Mouse (Mus musculus) spleen, embryonic (tissue): Measurements from ENCODE around the gene Gm27021.

ENCODE experiments used
- CTCF ChIA-PET: fragments of 350-600 bp; sonication (Branson Sonifier 250); formaldehyde crosslinking; loops from one replicate; lab custom pipeline; 2022; lab: Charles Lee

Gm27021 gene

DNA sequence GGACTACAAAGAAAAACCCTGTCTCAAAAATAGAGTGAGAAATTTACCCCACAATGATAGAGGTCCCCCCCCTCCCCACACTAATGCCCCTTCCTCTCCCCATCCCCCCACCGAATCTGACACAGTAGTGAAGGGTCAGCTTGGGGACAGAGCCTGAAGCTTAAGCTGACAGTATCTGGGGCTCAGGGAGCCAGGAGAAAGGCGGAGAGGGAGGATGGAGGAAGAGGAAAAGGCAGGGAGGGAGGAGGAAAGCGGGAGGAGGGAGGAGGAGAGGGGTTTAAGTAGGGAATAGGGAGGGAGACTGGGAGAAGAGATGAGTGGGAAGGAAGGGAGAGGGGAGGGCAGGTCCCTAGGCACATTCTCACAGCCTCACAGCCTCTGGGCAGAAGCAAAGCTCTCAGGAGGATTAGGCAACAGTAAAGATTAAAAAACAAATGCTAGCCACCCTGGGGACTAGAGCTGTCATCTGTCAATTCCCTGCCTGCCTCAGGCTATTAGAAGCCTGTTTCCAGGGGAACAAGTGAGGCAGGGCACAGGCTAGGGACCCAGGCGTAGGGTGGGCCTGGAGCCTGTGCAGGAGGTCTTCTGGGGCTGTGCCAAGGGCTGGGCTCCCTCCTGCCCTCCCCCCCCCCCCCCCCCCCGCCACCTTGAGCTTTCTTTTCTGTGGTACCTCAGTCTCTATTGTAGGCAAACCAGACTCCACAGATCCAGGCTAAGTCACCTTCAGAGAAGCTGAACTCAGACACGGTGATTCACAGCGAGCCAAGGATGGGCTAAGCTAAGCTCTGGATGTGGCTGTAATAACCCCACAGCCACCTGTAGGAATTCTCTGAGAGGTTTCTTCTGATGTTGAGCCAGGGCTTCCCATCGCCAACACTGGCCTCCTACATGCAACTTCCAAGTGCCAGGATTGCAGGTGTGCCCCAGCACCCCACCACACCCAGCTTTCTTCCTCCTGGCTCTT lies 50.9 kb downstream of the Gm27021 start:
- CTCF ChIA-PET, result interaction anchor here (0.5 to 1.5 kb wide), 3 partner anchors 47 to 1689 kb away, joined by 3 to 8 read pairs (median 4); no protein-coding TSS in a partner anchor

DNA sequence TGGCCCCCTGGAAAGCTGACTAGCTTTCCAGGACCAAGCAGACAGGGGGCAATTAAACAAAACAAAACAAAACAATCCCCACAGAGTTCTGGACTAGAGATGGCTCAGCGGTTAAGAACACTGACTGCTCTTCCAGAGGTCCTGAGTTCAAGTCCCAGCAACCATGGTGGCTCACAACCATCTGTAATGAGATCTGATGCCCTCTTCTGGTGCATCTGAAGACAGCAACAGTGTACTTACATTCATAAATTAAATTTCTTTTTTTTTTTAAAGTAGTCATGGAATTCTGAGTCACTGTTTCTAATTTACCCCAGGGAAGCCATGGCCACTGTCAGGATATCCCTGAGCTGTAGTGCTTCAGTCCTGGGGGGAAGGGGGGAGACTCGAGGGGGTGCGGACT lies 53.4 kb downstream of the Gm27021 start:
- CTCF ChIA-PET, result interaction anchor here (0.6 kb wide), 1 partner anchor 213 kb away, joined by 3 read pairs; no protein-coding TSS in a partner anchor

DNA sequence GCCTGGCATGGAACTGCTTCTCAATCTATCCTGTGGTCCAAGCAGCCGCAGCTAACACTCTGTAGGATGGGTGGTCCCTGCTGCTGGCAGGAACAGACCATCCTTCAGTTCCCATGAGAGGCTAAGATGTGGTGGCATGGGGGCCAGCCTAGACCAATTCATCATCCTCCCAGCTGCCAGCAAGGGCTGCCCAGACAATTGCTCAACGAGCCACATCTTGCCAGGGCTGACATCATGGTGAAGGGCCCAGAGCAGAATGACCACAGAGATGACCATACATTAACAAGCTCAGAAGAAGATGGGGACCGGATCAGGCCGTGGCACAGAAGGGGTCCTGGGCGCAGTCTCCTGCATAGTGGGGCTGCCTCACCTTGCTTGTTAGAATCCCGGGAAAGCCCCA lies 57.1 kb downstream of the Gm27021 start:
- CTCF ChIA-PET, result no interaction called here

DNA sequence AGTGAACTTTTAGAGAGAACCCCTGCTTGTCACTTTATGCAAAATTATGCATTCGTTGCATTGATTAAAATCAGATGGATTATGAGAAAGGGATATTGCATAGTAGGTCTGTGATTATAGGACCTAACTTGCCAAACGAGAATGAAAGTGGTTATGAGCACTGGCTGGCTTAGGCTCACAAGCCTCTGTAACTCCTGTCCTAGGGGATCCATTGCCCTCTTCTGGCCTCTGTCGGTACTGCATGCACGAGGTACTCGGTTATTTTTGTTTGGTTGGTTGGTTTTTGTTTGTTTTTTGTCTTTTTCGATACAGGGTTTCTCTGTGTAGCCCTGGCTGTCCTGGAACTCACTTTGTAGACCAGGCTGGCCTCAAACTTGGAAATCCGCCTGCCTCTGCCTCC lies 60.0 kb downstream of the Gm27021 start:
- CTCF ChIA-PET, result no interaction called here

DNA sequence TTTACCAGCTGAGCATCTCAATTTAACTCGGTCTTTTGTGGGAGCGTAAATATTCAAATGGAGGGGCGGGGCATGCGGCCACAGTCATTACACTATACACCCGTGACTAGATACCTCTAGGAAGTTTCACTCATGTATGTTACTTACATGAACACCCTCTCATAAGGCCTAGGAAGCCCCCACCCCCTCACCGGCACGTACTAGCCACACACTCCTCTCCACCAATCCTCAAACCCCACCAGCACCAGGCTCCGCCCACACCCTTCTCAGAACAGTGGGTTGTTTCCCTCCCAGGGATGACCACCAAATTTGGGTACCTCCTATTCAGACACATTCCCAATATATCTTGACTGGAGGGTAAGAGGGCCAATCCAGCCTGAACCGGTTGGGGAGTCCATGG lies 60.4 kb downstream of the Gm27021 start:
- CTCF ChIA-PET, result no interaction called here

DNA sequence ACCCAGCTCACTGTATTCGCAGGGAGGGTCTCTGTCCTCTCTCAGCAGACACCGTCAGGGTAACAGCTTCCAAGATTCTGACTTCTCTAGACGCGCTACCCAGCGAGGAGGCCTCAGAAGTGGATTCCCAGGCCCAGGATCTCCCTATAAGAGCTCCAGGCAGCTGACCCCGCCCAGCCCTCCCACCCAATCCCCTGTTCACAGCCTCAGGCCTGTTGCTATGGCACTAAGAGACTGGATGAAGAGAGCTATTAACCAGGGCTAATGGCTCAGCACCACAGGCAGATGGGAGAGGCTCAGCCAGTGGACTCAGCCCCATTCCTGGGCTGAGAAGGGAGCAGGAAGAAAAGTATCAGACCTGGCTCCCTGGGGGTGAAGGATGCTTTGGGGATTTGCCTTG lies 65.2 kb downstream of the Gm27021 start:
- CTCF ChIA-PET, result no interaction called here

DNA sequence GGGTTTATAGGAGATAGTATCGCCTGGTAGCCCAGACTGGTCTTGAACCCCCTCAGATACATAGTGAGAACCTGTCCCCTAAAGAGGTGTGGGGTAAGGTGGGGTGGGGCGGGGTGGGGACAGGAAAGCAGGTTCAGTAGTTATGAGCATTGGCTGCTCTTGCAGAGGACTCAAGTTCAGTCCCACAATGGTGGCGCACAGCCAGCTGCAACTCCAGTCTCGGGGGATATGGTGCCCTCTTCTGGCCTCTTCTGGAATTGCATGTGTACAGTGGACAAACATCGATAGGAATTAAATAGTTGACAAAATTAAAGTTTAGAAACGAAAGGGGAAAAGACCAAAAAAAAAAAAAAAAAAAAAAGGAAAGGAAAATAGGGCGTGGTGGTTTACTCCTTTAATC lies 68.4 kb downstream of the Gm27021 start:
- CTCF ChIA-PET, result interaction anchor here (0.6 kb wide), 4 partner anchors 86 to 1154 kb away, joined by 3 to 6 read pairs (median 4); no protein-coding TSS in a partner anchor

DNA sequence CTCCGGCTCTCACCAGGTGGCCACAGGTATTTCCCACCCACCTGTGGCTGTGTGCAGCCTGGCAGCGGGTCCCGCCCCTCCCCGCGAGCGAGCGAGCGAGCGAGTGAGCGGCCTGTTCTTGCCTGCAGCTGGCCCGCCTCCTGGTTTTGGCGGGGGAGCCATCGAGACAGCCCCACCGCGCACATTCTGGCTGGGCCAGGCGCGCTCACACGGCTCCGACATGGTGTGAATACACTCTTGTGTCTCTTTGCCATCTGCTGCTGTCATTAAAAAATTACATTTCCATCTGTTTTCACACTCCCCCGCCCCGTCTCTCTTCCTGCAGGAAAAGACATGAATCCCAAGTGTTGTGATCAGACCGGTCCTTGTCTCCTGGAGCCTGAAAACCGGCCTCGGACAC lies 69.3 kb downstream of the Gm27021 start:
- CTCF ChIA-PET, result no interaction called here

DNA sequence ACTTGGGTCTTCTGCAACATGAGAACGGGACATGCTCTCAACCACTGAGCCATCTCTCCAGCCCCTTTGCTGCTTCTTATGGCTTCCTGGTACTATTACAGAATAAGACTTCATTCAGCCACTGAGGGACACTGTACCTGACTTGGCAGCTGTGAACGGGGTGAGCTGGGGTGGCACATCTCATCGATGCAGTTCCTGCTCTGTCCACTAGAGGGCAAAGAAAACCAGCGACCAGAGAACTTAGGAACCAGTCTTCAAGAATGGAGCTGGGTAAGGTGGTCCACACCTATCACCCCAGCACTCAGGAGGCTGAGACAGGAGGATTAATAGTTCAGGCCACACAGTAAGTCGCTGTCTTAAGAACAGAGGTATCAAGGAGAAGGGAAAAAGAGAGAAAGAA lies 71.9 kb downstream of the Gm27021 start:
- CTCF ChIA-PET, result interaction anchor here (0.7 to 1.4 kb wide), 3 partner anchors 16 to 129 kb away, joined by 3 to 5 read pairs (median 3); no protein-coding TSS in a partner anchor

DNA sequence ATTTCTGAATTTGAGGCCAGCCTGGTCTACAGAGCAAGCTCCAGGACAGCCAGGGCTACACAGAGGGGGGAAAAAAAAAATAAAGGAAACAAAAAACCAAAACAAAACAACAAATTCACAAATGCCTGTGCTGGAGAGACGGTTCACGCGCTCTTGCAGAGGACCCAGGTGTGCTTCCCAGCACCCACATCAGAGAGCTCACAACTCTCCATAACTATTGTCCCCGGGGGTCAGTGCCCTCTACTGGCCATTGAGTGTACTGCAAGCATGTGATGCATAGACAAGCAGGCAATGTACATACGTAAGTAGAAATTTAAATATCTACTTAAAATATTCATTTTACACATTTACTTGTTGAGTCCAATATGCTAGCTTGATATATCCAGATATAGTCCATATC lies 73.3 kb downstream of the Gm27021 start:
- CTCF ChIA-PET, result no interaction called here

DNA sequence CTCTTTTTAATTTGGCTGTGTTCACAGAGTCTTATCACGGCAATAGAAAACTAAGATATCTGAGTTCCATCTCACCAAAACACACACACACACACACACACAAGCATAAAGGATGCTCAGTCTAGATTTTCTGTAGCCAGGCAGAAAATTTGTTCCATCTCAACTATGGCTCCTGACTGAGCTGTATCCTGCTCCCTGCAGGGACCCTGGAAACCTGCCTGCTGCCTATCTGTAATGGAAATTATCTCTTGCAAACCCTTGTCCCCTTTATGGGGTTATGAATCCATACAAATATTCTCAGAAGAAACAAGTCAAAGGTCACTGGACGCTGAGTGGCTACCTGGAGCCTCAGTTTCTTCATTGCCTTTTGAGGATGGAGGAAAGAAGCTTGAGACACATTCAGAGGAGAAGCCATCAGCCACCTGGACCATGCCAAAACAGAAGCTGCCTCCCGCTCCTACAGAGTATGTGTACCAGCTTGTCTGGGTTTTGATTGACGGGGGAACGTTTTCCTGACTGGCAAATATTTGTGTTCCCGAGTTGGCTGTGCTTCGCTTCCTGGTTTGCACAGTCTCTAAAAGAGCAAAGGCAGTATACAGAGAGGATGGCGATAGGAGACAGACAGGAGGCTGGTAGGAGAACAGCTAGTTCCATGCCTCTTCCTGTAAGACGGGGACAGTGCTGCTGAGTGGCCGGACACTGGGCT lies 76.1 kb downstream of the Gm27021 start:
- CTCF ChIA-PET, result no interaction called here

DNA sequence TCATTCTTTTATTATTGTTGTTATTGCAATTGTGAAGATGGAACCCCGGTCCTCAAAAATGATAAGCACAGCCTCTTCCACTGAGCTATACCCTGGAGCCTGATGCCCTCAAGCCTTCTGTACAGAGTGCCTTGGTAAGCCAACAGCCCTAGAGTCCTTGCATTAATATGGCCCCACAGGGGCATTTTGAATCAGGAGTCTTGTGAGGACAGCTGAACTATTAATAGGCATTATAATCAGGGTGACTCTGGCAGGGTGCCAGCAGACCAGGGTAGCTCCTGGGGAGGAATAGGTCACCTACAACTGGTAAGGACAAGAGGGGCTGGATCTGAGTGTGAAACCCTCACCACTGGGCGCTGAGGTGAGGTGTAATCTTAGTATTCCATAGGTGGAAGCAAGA lies 78.0 kb downstream of the Gm27021 start:
- CTCF ChIA-PET, result interaction anchor here (0.6 kb wide), 1 partner anchor 21 kb away, joined by 3 read pairs; no protein-coding TSS in a partner anchor

DNA sequence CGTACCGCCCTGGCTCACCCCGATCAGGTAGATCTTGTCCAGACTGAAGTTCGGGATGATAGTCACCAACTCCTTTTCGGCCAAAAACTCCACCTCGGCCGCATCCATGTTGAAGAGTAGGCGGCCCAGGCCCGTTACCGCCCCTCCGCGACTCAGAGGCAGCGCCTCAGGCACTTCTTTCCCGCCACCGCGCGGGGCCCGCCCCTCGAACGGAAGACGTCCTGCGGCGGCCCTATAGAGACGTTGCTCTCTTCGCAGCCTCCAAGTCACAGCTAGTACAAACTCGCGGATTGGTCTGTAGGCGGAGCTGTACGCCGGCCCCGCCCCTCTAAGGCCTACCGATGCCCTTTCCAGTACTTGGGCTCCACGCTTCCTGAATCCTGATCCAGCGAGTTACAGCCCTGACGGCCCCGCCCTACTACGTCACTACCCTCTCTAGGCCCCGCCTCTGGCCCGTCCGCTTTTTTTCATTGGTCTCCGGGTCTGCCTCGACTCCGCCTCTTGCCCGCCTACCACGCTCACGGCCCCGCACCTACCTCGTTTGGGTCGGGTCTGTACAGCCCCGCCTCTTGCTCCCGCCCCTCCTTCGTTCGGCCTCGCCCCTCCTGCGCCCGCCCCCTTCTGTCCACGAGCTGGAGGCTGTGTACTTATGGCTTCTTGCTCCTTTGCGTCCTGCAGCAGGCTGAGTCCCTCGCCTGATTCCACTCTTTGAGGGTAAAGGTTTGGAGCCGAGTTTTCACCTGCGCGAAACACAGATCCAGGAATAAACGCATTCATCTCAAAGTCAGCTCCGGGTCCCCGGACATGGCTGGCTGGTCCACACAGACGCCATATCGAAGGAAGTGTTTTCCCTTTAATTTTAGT lies 78.7 kb downstream of the Gm27021 start, which contains the start of gene Gins2:
Gene Gins2 (minus strand): TSS at position 397 of the 864 bp plus-strand sequence.
- CTCF ChIA-PET, result no interaction called here

DNA sequence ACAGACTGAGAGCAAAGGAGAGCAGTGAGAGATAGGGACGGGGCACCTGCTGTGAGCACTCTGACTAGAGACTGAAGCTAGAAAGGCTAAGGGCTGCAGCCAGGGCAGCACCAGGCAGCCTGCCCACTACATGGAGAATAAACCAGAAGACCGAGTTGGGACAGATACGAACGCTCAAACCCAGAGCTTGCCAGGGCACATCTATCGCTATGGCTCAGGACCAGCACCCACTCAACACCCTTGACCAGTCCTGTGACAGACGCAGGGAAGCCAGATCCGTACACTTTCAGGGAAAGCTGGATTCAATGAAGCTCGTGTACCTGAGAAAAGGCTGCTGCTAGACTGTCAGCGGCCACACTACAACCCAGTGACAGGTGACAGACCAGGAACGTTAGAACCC lies 82.4 kb downstream of the Gm27021 start:
- CTCF ChIA-PET, result interaction anchor here (0.7 kb wide), 1 partner anchor 260 kb away, joined by 5 read pairs; no protein-coding TSS in a partner anchor

DNA sequence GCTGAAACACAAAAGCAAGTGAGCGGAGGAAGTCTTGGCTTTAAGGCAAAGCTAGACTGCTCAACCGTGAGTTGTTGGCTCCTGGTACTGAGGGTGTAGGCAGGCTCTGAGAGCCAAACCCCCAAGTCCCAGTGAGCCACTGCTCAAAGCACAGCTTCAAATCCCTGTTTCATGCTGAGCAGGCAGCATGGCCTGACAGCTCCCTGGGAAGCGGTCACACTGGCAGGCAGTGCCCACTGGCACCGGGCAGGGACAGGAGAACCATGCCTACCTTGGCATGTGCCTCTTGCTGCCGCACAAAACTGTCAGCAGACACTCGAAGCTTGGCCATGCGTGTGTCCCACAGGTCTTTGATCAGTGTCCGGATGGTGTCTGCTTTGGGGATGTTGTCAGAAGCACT lies 86.1 kb downstream of the Gm27021 start:
- CTCF ChIA-PET, result no interaction called here

DNA sequence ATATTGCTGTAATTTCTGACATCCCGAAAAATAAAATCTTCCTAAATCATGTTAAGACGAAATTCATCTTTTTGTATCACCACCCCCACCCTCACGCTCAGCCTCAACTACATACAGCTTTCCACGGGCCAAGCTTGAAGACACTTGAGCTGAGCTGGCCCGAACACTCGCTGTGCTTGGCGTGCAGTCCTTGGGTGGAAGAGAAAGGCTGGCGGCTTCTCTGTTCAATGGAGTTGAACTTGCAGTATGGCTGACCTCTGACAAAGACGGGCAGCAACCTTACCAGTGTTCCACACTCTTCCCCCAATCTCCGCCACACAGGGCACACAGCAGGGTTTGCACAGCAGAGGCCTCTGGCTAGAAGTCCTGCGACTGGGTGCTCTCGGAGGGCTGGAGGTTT lies 86.5 kb downstream of the Gm27021 start:
- CTCF ChIA-PET, result no interaction called here

DNA sequence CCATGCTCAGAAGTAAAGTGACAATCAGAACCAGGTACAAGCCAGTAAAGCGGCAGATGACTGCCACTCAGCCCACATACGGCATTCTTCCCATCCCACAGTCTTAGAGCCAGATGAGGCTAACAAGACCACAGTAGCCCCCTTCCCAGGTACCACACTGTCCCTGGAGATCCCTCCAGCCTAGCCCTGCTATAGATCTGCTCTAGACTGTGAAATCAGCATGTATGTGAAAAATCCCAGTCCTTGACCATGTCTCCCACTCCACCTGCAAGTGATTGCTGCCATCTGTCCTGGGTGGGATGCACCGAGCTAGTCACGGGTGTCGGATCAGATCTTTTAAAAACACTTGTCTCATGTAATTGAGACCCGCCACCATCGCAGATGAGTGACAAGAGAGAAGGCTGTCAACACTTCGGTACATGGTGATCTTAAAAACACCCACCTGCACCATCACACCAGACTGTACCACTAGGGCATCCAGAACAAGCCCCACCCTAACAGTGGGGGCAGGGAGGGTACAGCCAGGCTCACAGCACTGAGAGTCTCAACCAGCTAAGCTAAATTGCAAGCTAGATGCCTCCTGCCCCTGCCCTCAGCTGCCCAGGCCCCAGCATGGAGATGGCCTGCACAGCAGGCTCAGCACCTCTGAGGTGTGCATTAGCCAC lies 87.4 kb downstream of the Gm27021 start:
- CTCF ChIA-PET, result interaction anchor here (1.0 kb wide), 1 partner anchor 16 kb away, joined by 3 read pairs; no protein-coding TSS in a partner anchor

DNA sequence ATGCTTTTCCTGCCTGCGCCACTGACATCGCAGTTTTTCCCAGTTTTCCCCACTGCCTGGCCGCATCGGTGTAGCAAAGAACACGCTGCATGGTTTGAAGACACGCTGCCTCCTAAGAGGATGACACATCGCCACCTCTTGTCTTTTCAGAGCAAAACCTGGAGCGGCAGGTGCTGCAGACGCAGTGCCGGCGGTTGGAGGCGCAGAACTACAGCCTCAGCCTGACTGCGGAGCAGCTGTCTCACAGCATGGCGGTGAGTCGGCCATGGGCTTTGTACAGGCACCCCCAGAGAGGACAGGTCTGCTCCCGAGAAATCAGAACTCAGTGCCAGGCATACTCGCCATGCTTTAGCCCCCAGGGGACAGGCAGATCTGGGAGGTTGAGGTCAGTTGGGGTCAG lies 90.1 kb downstream of the Gm27021 start:
- CTCF ChIA-PET, result no interaction called here

DNA sequence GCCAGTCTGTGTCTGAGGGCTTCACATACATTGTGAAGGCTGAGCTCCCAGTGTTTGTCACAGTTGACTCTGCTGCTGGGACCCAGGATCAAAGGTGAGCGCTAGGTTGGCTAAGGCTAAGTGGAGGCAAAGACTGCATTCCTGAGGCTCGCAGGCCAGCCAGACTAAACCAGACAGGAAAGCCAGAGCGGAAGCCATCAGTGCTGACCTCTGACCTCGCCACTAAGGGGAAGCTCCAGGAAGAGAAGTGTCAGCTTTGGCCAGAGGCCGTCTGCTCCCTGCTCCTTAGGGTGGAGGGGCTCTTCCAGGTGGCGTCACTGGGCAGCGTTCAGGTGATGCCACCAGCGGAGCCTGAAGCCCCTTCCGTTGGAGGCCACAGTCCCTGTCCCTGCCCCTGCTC lies 92.1 kb downstream of the Gm27021 start:
- CTCF ChIA-PET, result no interaction called here

DNA sequence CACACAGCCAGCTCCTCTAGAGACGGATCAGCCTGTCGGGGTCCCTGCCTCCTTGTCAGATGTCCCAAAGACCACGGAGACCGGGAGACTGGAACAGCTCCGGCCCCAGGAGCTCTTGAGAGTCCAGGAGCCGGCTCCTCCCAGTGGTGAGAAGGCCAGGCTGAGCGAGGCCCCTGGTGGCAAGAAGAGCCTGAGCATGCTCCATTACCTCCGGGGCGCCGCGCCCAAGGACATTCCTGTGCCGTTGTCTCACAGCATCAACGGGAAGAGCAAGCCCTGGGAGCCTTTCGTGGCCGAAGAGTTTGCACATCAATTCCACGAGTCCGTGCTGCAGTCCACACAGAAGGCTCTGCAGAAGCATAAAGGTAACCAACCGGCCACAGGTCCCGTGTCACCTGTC lies 92.9 kb downstream of the Gm27021 start:
- CTCF ChIA-PET, result interaction anchor here (0.7 kb wide), 1 partner anchor 1942 kb away, joined by 3 read pairs; no protein-coding TSS in a partner anchor

DNA sequence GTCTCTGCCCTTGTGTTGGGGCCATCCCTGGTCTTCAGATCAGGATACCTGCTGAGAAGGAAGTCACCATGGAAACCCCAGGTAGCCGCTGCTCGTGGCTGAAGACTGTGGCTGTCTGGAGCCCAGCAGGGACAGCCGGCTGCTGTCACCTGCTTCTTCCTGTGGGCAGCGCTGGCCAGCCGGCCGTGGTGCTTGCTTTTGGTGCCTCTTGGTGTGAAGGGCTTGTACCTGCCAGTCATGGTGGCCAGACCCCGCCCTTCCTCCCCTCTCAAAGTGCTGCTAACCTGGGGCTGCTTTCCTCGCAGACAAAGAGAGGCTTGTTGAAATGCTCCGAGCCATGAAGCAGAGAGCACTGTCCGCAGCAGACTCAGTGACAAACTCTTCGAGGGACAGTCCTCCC lies 94.0 kb downstream of the Gm27021 start:
- CTCF ChIA-PET, result no interaction called here
